Mouse (Mus musculus) C3H10T1/2 (cell line): ENCODE results near the gene Rnd1. TPM values are rescaled to one million over a fixed set of nuclear protein-coding genes. Genes with fewer than 3 reads are reported as not detected.

Experiments
- polyA plus RNA-seq, 2 experiments: library from polyadenylated mRNA; unstranded; fragments of >200 nt; fragmentation: generic; extraction: Trizol; gene quantifications; one replicate each; pipeline ENCODE4 v1.2.1; 2012; ENCODE audit warnings: missing spikeins in 2 of 2

The Rnd1 gene
- polyA plus RNA-seq = 10 to 100 TPM in 1 of 2 experiments, 1 to 10 TPM in 1; 9.0 to 10.5 TPM

DNA sequence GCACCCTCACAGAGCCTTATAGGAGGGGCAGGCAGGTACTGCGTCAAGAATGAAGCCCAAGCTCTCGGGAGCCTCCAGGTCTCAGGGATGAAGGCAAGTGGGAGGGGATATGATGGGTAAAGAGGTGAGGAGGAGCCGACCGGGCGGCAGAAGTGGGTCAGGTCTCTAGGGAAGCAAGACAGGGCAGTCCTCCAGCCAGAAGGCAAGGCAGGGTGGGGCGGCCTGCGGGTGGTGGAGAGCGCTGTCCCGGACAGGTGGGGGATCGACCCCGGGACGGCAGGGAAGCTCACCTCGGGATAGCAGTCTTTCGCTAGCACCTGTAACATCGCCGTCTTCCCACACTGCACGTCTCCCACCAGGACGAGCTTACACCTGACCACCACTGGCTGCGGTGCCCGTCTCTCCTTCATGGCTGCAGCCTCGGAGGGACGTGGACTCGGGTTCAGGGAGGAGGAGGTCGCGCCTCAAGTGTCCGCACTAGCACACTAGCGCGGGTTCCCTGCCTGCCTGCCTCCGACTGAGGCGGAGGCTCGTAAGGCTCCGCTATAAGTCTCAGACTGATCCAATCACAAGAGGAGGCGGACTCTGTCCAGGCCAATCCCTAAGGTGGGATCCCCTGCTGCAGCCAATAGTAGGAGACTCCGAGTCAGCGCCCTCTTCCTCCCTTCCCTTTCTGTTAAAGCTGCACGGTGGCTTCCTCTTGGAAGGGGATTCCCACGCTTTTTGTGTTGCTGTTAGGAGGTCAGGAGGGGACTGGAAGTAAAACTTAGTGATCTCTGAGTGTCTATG is at the start of gene Rnd1:
Gene Rnd1 (minus strand): TSS at position 522 of the 789 bp plus-strand sequence.

GRCm38 (mm10) chr15:98707766-98708372 is 30.6 kb upstream of the Rnd1 start, which contains the start of gene Ccdc65:
Gene Ccdc65, plus strand, starts transcription at chr15:98708207.

DNA sequence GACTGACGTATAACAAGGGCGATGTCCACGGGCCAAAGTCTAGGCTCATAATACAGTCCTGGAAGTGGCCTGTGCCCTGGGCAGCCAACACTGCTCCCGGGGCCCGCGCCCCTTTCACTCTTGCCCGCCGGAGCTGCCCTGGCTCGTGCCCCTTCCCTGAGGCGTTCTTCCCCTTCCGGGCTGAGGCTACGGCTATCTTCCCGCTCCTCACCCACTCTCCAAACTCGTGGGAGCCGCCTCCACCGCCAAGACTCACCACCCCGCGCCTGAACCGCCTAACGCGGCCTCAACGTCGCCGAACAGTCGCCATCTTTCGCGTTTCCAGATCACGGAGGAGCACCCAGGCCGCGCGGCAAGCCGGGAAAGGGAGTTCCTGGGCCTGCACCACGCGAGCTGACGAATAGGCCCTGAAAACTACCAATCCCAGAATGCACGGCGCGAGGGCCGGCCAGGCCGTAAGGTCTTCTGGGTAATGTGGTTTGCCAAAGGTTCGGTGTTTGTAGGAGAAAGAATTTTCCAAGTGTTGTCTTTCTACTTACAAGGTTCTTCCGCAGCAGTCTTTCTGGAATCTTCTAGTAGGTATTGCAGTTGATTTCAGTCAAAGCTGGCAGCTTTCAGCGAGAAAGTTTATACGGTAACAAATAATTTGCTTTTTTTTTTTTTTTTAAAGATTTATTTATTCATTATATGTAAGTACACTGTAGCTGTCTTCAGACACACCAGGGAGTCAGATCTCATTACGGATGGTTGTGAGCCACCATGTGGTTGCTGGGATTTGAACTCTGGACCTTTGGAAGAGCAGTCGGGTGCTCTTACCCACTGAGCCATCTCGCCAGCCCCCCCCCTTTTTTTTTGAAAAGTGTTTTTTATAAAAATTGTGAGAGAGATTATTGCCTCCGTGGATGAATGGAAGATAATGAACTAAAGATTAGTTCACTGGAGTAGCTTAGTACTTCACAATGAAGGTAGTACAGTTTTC is 14.4 kb downstream of the Rnd1 start, which contains the start of gene Ddx23:
Gene Ddx23 (minus strand): TSS at position 328 of the 979 bp plus-strand sequence.

GRCm38 (mm10) chr15:98630540-98630939 is 46.7 kb downstream of the Rnd1 start, which contains the start of gene Cacnb3:
Gene Cacnb3, plus strand, starts transcription at chr15:98630840.

Other genes starting within 250 kb of the Rnd1 start
- not detected for gene Olfr282, start 246.2 kb downstream of the Rnd1 start, polyA plus RNA-seq
- gene Olfr281, start 224.9 kb downstream of the Rnd1 start, polyA plus RNA-seq = not detected
- not detected for gene OR5BS1P, start 207.6 kb downstream of the Rnd1 start, polyA plus RNA-seq
- not detected for gene Lalba, start 194.7 kb downstream of the Rnd1 start, polyA plus RNA-seq
- not detected for gene Olfr279, start 185.1 kb downstream of the Rnd1 start, polyA plus RNA-seq
- gene Kansl2, start 143.2 kb downstream of the Rnd1 start, polyA plus RNA-seq = 10 to 100 TPM; 32.2 to 58.9 TPM
- 10 to 100 TPM in 1 of 2 experiments, 1 to 10 TPM in 1; 2.5 to 12.9 TPM for gene Ccnt1, start 106.5 kb downstream of the Rnd1 start, polyA plus RNA-seq
- gene 4930415O20Rik, start 106.5 kb downstream of the Rnd1 start, polyA plus RNA-seq = under 1 TPM in 1 of 2 experiments, not detected in 1; 0.20 TPM
- gene Adcy6, start 67.4 kb downstream of the Rnd1 start, polyA plus RNA-seq = 10 to 100 TPM in 1 of 2 experiments, 1 to 10 TPM in 1; 7.2 to 50.2 TPM
- gene Cacnb3, start 46.6 kb downstream of the Rnd1 start, polyA plus RNA-seq = 100 to 1,000 TPM in 1 of 2 experiments, 10 to 100 TPM in 1; 85.9 to 108 TPM
- 10 to 100 TPM; 22.9 to 83.0 TPM for gene Ddx23, start 14.6 kb downstream of the Rnd1 start, polyA plus RNA-seq
- 1 to 10 TPM in 1 of 2 experiments, under 1 TPM in 1; 0.59 to 4.3 TPM for gene Ccdc65, start 30.7 kb upstream of the Rnd1 start, polyA plus RNA-seq
- 100 to 1,000 TPM; 121 to 127 TPM for gene Fkbp11, start 50.7 kb upstream of the Rnd1 start, polyA plus RNA-seq
- gene Arf3, start 85.8 kb upstream of the Rnd1 start, polyA plus RNA-seq = 100 to 1,000 TPM in 1 of 2 experiments, 10 to 100 TPM in 1; 39.1 to 104 TPM
- gene Wnt10b, start 100.7 kb upstream of the Rnd1 start, polyA plus RNA-seq = 1 to 10 TPM in 1 of 2 experiments, under 1 TPM in 1; 0.04 to 1.3 TPM
- gene Wnt1, start 112.4 kb upstream of the Rnd1 start, polyA plus RNA-seq = under 1 TPM; 0.01 to 0.04 TPM
- gene Ddn, start 132.0 kb upstream of the Rnd1 start, polyA plus RNA-seq = under 1 TPM; 0.01 to 0.15 TPM
- 100 to 1,000 TPM in 1 of 2 experiments, 10 to 100 TPM in 1; 90.5 to 115 TPM for gene Prkag1, start 154.1 kb upstream of the Rnd1 start, polyA plus RNA-seq
- gene Kmt2d, start 193.7 kb upstream of the Rnd1 start, polyA plus RNA-seq = 10 to 100 TPM in 1 of 2 experiments, 1 to 10 TPM in 1; 1.5 to 24.2 TPM
- gene Rhebl1, start 217.1 kb upstream of the Rnd1 start, polyA plus RNA-seq = 1 to 10 TPM; 6.0 to 7.9 TPM
- gene Dhh, start 221.1 kb upstream of the Rnd1 start, polyA plus RNA-seq = under 1 TPM in 1 of 2 experiments, not detected in 1; 0.04 TPM
- gene Lmbr1l, start 240.8 kb upstream of the Rnd1 start, polyA plus RNA-seq = 10 to 100 TPM in 1 of 2 experiments, 1 to 10 TPM in 1; 6.6 to 38.9 TPM